Mouse (Mus musculus) MEL-GATA-1-ER (cell line): ENCODE measurements around the gene Ctu2.

Experiments
- DNase-seq: peaks from one replicate; pipeline ENCODE4 v3.0.0-alpha.2; 2012; ENCODE audit warnings: low read depth; ENCODE audit errors: extremely low read depth

Ctu2 gene

DNA sequence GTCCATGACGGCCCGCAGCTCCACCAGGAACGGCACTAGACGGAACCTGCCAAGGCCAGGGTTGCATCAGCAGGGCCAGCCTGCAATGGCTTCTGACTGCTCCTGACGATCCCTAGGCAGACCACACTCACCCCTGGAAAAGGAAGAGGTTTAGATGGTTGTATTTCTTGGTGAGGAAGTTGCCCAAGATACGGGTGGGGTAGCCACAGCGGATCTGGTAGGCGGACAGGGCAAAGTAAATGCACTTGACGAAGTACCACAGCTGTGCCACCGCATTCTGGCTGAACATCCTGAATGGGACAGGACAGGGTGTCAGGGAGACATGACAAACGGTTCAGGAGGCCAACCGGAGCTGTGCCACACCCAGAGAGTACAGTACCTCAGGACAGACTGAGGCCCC, 8.9 kb downstream of the Ctu2 start:
- no peak for DNase-seq

DNA sequence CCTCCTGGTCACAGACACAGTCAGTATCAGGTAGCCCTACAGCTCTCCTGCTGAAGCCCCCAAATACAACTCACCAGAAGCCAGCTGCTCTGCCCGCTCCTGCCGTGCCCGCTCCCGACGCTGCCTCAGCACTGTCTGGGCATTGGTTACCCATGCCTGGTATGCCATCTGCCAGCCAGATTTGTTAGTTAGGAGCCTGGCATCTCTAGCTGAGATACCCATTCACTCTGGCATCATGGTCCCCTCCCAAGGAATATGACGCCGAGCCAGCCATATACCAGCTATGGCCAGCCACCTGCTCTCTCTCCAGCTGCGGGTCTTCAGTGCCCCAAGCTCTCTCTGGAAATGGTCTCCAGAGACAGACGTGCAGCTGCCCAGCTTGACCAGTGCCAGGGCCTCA, 12.4 kb downstream of the Ctu2 start:
- no peak for DNase-seq

DNA sequence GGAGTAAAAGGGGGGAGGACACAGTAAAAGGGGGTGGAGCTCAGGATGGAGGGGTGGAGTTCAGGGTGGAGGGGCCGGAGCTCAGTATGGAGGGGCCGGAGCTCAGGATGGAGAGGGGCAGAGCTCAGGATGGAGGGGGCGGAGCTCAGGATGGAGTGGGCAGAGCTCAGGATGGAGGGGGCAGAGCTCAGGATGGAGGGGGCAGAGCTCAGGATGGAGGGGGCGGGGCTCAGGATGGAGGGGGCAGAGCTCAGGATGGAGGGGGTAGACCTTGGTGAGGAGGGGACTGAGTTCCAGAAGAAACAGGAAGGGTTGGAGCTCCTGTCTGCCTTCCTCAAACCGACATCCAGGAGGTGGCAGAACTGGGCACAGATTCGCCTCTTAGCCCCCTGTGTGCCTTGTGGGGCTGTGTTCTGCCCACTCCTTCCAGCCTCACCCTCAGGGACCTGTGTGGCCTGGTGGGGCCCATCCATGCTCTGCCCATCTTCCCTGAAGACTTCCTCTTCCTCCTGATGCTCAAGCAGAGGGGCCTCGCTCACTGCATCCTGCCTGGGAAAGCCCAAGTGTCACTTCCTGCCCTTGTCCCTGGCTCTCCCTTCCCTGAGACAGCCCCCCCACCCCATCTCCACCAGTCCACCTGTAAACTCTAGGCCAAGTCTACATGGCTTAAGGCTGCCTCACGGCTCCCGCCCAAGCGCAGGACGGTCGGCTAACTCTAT, 21.2 kb downstream of the Ctu2 start:
- DNase-seq: no peak

DNA sequence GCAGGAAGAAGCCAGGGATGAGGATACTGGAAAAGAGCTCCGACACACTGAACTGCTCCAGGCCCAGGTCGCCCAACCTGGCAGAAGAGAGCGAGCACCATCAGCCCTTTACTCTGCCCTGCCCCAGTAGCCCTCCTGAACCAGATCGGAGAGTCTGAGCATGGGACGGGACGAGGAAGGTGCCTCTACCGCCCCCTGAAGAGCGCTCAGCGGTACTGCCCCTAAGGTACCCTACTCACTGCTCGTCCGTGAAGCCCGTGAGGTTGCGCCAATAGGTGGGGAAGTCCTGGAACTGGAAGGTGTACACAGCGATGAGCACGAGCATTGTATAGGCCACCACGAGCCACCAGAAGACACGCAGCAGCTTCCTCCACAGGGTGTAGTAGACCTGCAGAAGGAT, 22.0 kb downstream of the Ctu2 start:
- no peak for DNase-seq

DNA sequence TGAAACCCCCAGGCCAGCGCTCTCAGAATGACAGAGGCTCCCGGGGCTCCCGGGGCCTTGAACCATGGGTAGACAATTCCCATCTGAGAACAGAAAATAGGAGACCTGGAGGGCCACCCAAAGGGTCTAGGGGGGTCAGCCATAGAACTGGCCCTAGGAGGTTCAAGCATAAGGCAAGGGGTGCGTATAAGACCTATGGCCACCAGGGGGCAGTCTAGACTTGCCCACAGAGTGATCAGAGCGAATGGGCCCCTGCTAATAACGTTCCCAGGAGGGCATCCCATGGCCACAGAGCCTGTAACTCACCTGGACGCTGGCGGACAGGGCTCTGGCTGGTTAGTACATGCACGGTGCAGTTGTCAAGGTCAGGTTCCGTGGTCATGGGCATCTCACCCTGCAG, 24.9 kb downstream of the Ctu2 start:
- no peak for DNase-seq

DNA sequence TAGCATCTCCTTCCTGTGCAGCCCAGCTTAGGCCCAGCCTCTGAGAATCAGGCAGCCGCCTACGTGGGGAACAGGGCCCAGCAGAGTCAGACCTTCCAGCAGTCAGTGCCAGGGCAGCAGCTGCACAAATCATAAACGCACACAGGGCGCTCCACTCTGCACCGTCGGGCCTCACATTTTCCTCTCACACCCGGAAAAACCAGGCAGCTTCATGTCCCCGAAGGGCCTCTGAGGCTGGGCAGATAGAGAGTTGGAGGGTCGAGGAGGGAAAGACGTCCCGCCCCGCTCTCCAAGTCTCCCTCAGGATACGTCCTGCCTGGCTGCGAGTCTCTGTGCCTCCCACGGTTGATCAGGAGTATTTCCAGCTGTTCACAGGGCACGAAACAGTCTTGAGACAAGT, 35.6 kb downstream of the Ctu2 start:
- DNase-seq: no peak

DNA sequence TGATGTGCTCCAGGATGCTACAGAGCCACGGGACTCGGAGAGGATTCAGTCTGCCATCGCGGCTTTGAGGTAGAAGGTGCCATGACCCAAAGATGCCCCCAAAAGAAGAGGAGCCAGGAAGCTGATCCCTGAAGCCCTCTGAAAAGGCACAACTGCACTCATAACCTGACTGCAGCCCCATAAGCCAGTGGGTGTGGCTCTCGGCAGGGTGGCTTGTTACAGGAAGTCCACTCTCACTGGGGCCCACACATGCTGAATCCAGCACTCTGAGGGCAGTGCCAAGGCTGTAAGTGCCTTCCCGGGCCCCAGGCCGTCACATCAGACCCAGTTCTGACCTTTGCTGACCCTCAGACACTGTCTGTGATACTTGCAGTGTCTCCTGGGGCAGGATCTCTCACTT, 36.4 kb downstream of the Ctu2 start:
- no peak for DNase-seq

DNA sequence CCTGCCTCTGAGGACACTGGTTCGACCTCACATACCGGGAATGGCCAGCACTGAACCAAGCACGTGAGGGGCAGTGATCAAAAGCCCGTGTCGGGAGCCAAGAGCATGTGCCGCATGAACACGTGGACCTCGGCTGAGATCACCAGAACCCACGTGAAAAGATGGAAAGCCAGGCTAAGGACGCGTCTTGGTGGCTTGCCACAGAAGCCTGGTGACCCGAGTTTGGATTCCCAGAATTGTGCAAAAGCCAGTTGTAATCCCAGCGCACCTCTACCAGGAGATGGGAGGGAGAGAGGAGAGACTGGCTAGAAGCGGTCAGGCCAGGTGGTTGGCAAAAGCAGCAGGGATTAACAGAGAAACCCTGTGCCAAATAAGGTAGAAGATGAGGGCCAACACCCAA, 39.8 kb downstream of the Ctu2 start:
- DNase-seq: no peak

DNA sequence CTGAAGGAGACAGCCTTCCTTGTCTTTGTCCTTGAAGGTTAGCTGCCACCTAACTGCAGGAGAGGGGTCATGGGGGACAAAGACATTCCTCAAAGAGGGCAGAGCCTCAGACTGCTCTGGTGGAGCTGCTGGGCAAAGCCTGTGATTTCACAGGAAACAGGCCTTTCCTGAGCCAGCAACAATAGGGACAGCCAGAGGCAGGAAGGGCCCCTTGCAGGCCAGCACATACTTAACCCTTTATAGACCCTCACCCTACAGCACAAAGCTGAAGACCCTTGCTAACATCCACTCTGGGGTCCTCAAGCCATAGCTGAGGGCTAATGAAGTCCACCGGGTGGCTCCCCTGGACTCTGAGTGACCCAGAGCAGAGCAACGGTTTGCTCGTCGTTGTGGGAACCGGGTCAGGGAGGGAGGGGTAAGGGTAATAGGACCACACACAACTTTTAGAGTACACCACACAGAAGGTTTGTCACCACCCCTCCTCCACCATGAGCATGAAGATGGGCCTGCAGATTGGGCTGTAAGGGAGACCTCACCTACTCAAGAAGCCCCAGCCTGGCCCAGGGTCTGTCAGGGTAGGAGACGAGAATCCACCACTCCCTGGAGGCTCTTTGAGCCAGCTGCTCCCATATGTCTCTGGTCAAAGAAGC, 41.7 kb downstream of the Ctu2 start:
- DNase-seq: no peak

DNA sequence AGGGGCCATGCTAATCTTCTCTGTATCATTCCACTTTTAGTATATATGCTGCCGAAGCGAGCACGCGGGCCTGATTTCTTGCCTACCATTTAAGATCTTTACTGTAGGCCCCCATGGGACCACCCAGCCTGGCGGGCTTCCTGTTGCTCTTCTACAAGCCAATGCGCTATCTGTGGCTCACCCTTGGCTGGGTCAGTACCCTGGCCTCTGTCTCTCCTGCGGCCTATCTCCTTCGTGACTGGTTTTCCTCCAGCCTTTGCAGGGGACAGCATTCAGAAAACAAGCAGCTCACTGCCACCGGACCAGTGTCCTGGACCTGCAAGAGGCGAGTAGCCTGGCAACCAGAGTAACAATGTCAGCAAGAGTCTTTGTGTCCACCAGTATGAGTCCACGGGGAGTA, 44.7 kb downstream of the Ctu2 start:
- DNase-seq: no peak

DNA sequence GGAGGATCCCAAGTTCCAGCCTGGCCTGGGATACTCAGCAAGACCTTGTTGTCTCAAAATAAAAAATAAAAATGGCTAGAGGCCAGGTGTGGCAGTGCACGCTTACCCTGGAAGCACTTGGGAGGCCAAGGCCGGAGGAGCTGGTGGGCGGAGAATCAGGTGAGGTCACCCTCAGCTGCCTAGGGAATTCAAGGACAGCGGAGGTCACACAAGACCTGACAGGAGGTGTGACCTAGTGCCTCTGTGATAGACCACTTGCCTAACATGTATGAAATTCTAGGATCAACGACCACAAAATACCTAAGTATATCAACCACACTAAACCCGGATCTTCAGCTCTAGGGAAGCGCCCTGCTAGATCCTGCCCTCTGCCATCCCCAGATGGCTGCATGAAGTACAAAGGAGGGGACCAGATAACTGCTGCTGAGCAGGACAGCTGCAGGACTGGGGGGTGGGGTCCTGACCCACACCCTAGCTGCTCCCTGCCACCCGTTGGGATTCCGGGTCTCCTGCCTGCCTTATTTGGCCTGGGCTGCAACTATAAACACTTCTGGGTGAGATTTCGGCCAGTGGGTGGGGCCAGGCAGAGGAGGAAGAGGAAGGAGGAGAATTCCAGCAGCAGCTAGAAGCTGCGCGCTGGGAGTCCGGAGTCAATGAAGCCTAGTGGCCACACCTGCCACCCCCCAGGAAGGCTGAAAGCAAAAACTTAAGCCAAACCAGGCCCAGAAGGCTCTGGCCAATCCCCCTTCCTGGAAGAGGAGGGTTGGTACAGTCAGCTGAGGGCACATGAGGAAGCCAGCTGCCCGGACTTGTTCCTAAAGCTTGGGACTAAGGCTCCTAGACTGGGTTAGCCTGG, 47.1 kb downstream of the Ctu2 start:
- DNase-seq: no peak

DNA sequence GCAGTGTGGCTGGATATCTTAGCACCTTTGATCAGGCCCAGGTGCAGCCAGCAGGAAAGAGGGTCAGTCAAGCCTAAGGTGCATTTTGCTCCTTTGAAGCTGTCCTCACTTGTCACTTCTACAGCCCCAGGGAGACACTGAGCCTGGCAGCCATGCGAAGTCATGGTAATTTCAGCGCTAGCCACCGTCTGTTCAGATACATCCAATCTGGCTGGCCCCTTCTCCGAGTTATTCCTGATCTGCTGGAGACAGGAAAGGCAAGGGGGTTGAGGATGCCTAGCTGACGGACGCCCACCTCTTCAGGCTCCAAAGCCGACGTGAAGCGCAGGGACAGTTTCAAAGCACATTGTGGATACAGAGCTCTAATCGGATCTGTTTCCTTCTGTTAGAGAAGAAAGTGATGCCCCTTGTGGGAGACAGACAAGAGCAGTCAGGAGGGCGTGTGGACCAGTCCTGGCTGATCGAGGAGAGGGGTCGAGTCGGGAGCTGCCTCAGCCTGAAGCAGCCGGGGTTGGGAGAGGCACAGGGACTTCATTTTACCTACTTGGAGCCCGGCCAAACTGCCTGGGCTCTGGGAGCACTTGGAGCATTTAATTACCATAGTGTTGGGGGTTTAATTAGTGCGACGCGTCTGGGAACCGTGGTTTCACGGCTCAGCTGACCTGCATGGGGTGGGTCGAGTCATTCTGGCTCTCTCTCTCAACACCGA, 47.9 kb downstream of the Ctu2 start:
- DNase-seq: no peak

DNA sequence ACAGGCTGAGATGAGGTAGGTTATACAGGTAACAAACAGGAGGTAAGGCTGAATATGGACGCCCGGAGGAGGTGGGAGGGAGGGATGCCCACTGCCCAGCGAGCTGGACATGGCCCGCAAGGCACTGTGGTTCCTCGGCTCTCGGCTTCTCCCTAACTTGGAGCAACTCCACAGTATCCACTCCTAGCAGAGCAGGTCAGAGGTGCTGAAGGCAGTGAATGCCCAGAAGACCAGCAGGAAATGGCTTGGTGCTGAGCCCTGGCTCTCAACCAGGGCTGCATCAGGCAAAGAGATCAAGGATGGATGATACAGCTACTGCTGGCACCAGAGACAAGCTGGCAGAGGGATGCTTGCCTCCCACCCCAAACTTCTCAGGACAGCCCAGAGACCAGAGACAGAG, 48.6 kb downstream of the Ctu2 start:
- DNase-seq: no peak

DNA sequence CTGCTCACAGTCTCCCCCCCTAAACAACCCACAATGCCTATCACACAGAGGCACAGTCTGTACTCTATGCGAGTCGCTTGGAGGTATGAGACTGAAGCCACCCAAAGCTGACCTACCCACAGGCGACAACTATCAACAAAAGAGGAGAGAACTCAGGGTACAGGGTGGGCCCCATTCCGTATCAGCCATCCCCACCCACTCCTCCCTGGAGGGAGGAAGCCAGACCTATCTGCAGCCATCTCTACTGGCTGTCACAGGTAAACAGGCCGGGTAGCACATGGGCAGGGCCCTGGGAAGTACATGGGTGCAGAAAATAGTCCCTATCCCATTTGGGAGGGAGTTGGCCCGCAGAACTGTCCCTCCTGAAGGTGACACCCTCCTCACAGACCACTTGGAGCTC, 49.1 kb downstream of the Ctu2 start:
- no peak for DNase-seq

DNA sequence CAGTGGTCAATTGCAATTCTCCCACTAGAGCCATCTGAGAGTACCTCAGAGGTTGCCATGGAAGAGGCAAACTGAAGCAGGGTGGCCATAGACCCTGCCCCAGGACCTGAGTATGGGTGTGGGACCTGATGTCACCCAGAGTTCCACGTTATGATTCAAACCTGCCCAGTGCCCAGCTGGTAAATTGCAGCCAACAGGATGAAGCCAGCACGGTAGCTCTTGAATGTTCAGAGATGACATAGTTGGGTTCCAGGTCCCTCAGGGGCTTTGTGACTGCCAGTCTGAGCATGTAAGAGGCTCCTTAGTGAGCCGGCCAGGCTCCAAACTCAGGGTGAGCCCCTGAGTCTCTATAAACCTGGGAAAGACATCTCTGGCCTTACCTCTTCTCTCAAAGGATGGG, 50.1 kb downstream of the Ctu2 start:
- no peak for DNase-seq

DNA sequence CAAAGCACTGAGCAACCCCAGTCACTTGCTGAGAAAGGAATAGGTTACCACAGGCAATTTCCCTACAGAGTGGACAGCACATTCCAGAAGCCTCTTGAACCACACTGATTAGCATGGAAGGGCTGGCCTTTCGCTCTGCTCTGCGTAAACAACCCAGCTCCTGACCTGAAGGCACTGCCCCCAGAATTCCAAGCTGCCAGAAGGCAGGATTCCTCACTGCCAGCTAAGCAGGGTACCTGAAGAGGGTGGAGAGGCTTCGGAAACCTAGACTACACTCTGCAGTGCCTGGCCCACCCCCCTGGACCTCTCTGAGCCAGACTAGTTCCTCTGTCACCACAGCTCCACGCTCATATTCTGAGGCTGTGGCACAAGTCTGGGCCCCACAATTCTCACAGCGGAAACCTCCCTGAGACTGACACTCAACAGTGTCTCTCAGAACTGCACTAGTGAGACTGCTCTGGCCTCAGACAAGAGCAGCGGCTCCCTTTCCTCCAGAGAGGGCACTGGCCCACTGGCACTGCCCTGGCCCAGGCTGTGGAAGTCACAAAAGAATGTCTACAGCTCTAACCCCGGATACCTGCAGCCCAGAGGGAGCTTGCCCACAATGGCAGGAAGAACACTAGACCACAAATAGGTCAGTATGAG, 50.7 kb downstream of the Ctu2 start:
- DNase-seq: no peak

DNA sequence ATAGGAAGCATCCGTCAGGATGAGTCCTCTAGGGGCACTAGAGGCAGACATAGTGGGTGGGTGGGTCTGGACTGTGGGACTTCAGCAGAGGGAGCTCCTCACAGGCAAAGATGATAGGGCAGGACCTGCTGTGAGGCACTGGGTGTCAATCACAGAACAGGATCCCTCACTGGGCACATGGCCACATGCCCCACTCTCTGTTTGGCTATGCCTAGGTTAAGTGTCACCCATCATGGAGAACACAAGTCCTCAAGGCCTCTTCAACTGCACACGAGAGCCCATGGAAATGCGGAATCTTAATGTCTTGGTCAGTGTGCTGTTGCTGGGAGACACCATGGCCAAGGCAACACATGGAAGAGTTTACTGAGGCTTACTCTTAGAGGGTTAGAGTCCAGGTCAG, 52.0 kb downstream of the Ctu2 start:
- DNase-seq: no peak

DNA sequence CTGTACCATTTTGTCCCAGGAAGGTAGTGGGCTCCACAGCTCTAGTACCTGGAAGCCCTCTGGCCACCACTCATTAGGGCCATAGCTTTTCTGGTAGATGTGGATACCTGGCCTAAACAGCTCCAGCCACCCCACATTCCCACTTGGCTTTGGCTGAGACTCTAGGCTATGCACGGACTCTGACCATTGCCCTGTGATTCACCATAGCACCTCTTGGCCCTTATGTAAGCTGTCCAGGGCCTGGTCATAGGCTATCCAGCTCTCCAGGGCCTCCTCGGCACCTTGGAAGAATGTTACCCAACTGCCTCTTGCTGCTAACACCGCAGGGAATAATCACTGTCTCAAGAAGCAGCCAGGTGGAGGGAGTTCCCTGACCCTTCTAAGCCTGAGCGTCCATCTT, 53.2 kb downstream of the Ctu2 start:
- no peak for DNase-seq

DNA sequence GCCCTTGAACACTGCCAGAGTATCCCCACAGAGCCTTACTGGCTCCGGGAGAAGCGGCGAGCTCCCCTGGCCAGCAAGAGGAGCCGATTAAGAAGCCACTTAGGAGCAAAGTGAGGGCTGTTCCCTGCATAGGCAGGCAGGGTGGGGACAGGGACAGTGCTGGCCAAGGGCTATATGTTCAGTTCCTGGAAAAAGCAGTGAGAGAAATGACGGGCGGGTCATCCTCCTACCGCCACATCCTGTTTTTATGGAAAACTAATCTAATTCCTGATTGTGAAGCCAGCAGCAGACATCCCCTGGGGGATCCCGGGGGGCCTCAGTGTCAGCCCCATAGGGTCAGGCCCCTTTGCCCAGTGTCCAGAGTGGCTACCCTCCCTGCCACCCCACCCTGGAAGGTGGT, 55.4 kb downstream of the Ctu2 start:
- DNase-seq: no peak
